Comparison of ENCODE assay signal across 27 mouse cellular contexts in genomic region chr2:143222326-143222725, GRCm38 (mm10).
"Had no signal": no experiment of that assay in that cellular context is flagged by ENCODE, and none has a peak within 500 bp of the region (broad histone marks: within the 10 kb centered on the region; RNA-seq: fewer than 3 reads in every experiment).

No protein-coding gene starts in this region.

- DNase-seq: gastrocnemius, adult 2 months; gastrocnemius, postnatal 10 days; gastrocnemius, postnatal 25 days; heart, adult 18-20 months; heart, postnatal 10 days; heart, postnatal 4 days; kidney, adult 11 months; kidney, adult 2 months; kidney, adult 9 months; kidney, postnatal 14 days; kidney, postnatal 36 days; left cerebral cortex, postnatal 4 days; liver, embryonic 13.5 days; liver, postnatal 0 days had no signal

- H3K4me2 ChIP-seq: heart, embryonic 12.5 days; hindbrain, embryonic 12.5 days; hindbrain, embryonic 15.5 days; kidney, embryonic 15.5 days; limb, embryonic 13.5 days; limb, embryonic 15.5 days; liver, embryonic 11.5 days; liver, embryonic 13.5 days; liver, embryonic 15.5 days had no signal

- H3K9me3 ChIP-seq: heart, embryonic 10.5 days; heart, embryonic 12.5 days; hindbrain, embryonic 10.5 days; hindbrain, embryonic 12.5 days; hindbrain, embryonic 15.5 days; kidney, embryonic 15.5 days; limb, embryonic 13.5 days; limb, embryonic 15.5 days; liver, embryonic 15.5 days had no signal

- H3K4me3 ChIP-seq: gastrocnemius, adult 2 months; heart, embryonic 10.5 days; heart, embryonic 12.5 days; hindbrain, embryonic 10.5 days; hindbrain, embryonic 12.5 days; hindbrain, embryonic 15.5 days; kidney, embryonic 15.5 days; limb, embryonic 13.5 days; limb, embryonic 15.5 days; liver, embryonic 13.5 days; liver, embryonic 15.5 days had no signal

- H3K27ac ChIP-seq: gastrocnemius, adult 2 months; heart, embryonic 10.5 days; hindbrain, embryonic 10.5 days; hindbrain, embryonic 12.5 days; hindbrain, embryonic 15.5 days; hindbrain, postnatal 0 days; kidney, embryonic 15.5 days; kidney, postnatal 0 days; limb, embryonic 13.5 days; limb, embryonic 15.5 days; liver, embryonic 13.5 days; liver, embryonic 15.5 days had no signal

- ATAC-seq: hindbrain, postnatal 0 days; intestine, embryonic 16.5 days; liver, postnatal 0 days had no signal

- H3K36me3 ChIP-seq: heart, embryonic 10.5 days; heart, embryonic 12.5 days; hindbrain, embryonic 10.5 days; hindbrain, embryonic 12.5 days; hindbrain, embryonic 15.5 days; kidney, embryonic 15.5 days; limb, embryonic 13.5 days; limb, embryonic 15.5 days; liver, embryonic 13.5 days; liver, embryonic 15.5 days had no signal

- H3K4me1 ChIP-seq: heart, embryonic 10.5 days; heart, embryonic 12.5 days; hindbrain, embryonic 10.5 days; hindbrain, embryonic 12.5 days; hindbrain, embryonic 15.5 days; kidney, embryonic 15.5 days; limb, embryonic 13.5 days; limb, embryonic 15.5 days; liver, embryonic 13.5 days; liver, embryonic 15.5 days had no signal

- H3K9ac ChIP-seq: heart, embryonic 12.5 days; hindbrain, embryonic 12.5 days; hindbrain, embryonic 15.5 days; kidney, embryonic 15.5 days; limb, embryonic 13.5 days; limb, embryonic 15.5 days; liver, embryonic 13.5 days; liver, embryonic 15.5 days; liver, postnatal 0 days had no signal

- H3K27me3 ChIP-seq: heart, embryonic 12.5 days; hindbrain, embryonic 12.5 days; hindbrain, embryonic 15.5 days; kidney, embryonic 15.5 days; limb, embryonic 13.5 days; limb, embryonic 15.5 days; liver, embryonic 13.5 days; liver, embryonic 15.5 days had no signal
